10 mouse cellular contexts compared by ENCODE assay signal in the genomic region with DNA sequence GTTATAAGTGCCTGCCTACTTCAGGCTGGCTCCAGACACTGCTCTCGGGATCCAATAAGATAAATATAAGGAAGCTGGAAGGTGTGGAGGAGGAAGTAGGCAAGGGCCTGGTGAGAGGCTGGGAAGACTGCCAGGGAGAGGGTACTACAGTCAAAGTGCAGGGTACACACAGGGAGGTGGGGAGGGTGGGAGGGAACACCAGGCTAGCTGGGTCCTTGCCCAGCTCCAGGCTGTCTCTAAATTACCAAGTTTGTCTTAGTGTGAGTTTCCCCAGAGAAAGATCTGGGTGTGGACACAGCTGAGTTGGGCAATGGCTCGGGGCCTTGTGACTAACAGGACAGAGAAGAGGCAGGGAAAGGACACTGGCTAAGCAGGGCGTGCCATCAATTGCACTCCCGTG. TPM values are rescaled to one million over a fixed set of nuclear protein-coding genes. Genes with fewer than 3 reads are reported as not detected.
DNase-seq lines count a peak whose midpoint lies in the region; ATAC-seq lines count a peak whose summit lies in the region.
"Had no signal": no experiment of that assay in that cellular context is flagged by ENCODE, and none has a peak within 500 bp of the region (broad histone marks: within the 10 kb centered on the region; RNA-seq: fewer than 3 reads in every experiment).

No protein-coding gene starts in this region.

- H3K27ac ChIP-seq in hindbrain, embryonic 12.5 days, result no peak overlapping the region
- no peak overlapping the region for H3K27ac ChIP-seq in hindbrain, embryonic 14.5 days
- H3K27ac ChIP-seq in kidney, embryonic 16.5 days (ENCODE audit: low read length), result no peak overlapping the region
- no peak overlapping the region for H3K27ac ChIP-seq in hindbrain, embryonic 13.5 days

- no peaks in the 10 kb centered on the region for H3K4me1 ChIP-seq in hindbrain, embryonic 12.5 days
- no peaks in the 10 kb centered on the region for H3K4me1 ChIP-seq in hindbrain, embryonic 14.5 days (replicated peaks; ENCODE audit: control insufficient read depth, insufficient read depth, low read length)
- H3K4me1 ChIP-seq in kidney, embryonic 16.5 days (ENCODE audit: insufficient read depth, low read length), result 0 out of 2 replicates have a peak, but pooled peaks cover 3% of the 10 kb centered on the region
- peaks cover 6% of the 10 kb centered on the region for H3K4me1 ChIP-seq in hindbrain, embryonic 13.5 days (replicated peaks)

- peak overlapping the region; percentile 9; the same call in 1 of the 2 replicates for H3K9ac ChIP-seq in hindbrain, embryonic 12.5 days
- H3K9ac ChIP-seq in hindbrain, embryonic 14.5 days, result no peak overlapping the region
- no peak overlapping the region for H3K9ac ChIP-seq in kidney, embryonic 16.5 days (replicated peaks; ENCODE audit: low read length)
- no peak overlapping the region for H3K9ac ChIP-seq in hindbrain, embryonic 13.5 days

- H3K36me3 ChIP-seq in hindbrain, embryonic 12.5 days, result no peaks in the 10 kb centered on the region
- no peaks in the 10 kb centered on the region for H3K36me3 ChIP-seq in hindbrain, embryonic 14.5 days (replicated peaks; ENCODE audit: control insufficient read depth, insufficient read depth)
- no peaks in the 10 kb centered on the region for H3K36me3 ChIP-seq in kidney, embryonic 16.5 days (ENCODE audit: insufficient read depth, low read length)
- H3K36me3 ChIP-seq in hindbrain, embryonic 13.5 days, result no peaks in the 10 kb centered on the region

- no peak for DNase-seq in hindbrain, embryonic 14.5 days (ENCODE audit: low spot score)
- peak; percentile 49 for DNase-seq in gastrocnemius, postnatal 14 days
- no peak for DNase-seq in cerebellum, postnatal 4 days (ENCODE audit: low spot score in 2 of 2)
- DNase-seq in layer of hippocampus, postnatal 14 days (ENCODE audit: low spot score in 2 of 2), result no peak

- H3K9me3 ChIP-seq in hindbrain, embryonic 12.5 days (replicated peaks), result no peaks in the 10 kb centered on the region
- no peaks in the 10 kb centered on the region for H3K9me3 ChIP-seq in hindbrain, embryonic 14.5 days (ENCODE audit: control insufficient read depth, low read length)
- H3K9me3 ChIP-seq in kidney, embryonic 16.5 days (ENCODE audit: low read length), result no peaks in the 10 kb centered on the region
- no peaks in the 10 kb centered on the region for H3K9me3 ChIP-seq in hindbrain, embryonic 13.5 days

- intact Hi-C loops in gastrocnemius, postnatal 14 days (cut with DNase I; ENCODE audit: low total_unique reads), result no loop called here

- H3K4me2 ChIP-seq in hindbrain, embryonic 12.5 days (replicated peaks), result no peak overlapping the region
- no peak overlapping the region for H3K4me2 ChIP-seq in hindbrain, embryonic 14.5 days (replicated peaks)
- no peak overlapping the region for H3K4me2 ChIP-seq in kidney, embryonic 16.5 days (replicated peaks; ENCODE audit: low read depth, low read length)
- H3K4me2 ChIP-seq in hindbrain, embryonic 13.5 days, result no peak overlapping the region

- H3K27me3 ChIP-seq in hindbrain, embryonic 12.5 days, result no peaks in the 10 kb centered on the region
- no peaks in the 10 kb centered on the region for H3K27me3 ChIP-seq in hindbrain, embryonic 14.5 days (ENCODE audit: control insufficient read depth, insufficient read depth, low read length)
- H3K27me3 ChIP-seq in kidney, embryonic 16.5 days (ENCODE audit: insufficient read depth, low read length), result no peaks in the 10 kb centered on the region
- no peaks in the 10 kb centered on the region for H3K27me3 ChIP-seq in hindbrain, embryonic 13.5 days

- ATAC-seq in hindbrain, embryonic 12.5 days (ENCODE audit: low FRiP score), result no peak
- ATAC-seq in hindbrain, embryonic 14.5 days (ENCODE audit: low FRiP score), result no peak
- ATAC-seq in kidney, embryonic 16.5 days (ENCODE audit: low FRiP score, low TSS enrichment), result peak; percentile 43; the same call in 1 of the 2 replicates
- ATAC-seq in monocyte, adult 5-6 weeks (replicated peaks; ENCODE audit: insufficient number of reproducible peaks, low FRiP score, low TSS enrichment, poor library complexity, severe bottlenecking), result peak; percentile 80
- ATAC-seq in hindbrain, embryonic 13.5 days (ENCODE audit: low FRiP score), result no peak

- WGBS in hindbrain, embryonic 12.5 days, result 78% methylated on average over 4 of the region's 4 CpGs
- 76% methylated on average over 4 of the region's 4 CpGs for WGBS in hindbrain, embryonic 14.5 days
- 59% methylated on average over 4 of the region's 4 CpGs for WGBS in kidney, embryonic 16.5 days
- 68% methylated on average over 4 of the region's 4 CpGs for WGBS in hindbrain, embryonic 13.5 days

- H3K4me3 ChIP-seq in hindbrain, embryonic 12.5 days, result no peak overlapping the region
- H3K4me3 ChIP-seq in hindbrain, embryonic 14.5 days (replicated peaks; ENCODE audit: low read length), result no peak overlapping the region
- no peak overlapping the region for H3K4me3 ChIP-seq in kidney, embryonic 16.5 days (ENCODE audit: low read length)
- H3K4me3 ChIP-seq in hindbrain, embryonic 13.5 days, result no peak overlapping the region

RNA-seq across cellular contexts. Expression of gene Bfsp1, which starts 16.2 kb away (rescaled TPM):
- polyA plus RNA-seq in hindbrain, embryonic 12.5 days (2016; fragmentation: Nextera tagmentation; extraction: Ambion mirVana), result 2.3 and 2.4 TPM in 2 replicates
- 1.8 and 2.1 TPM in 2 replicates for polyA plus RNA-seq in hindbrain, embryonic 14.5 days (2014; fragmentation: Nextera tagmentation; extraction: Ambion mirVana)
- total RNA-seq in gastrocnemius, postnatal 14 days (2021), result under 1 TPM; 0.53 to 0.66 TPM
- 1.1 and 1.8 TPM in 2 replicates for polyA plus RNA-seq in kidney, embryonic 16.5 days (2015; fragmentation: Nextera tagmentation; extraction: Ambion mirVana)
- 0.19 to 1.3 TPM (median 1.1 TPM) in 3 replicates for total RNA-seq in monocyte, adult 5-6 weeks (2017)
- 1 to 10 TPM; 1.1 to 1.3 TPM for total RNA-seq in layer of hippocampus, postnatal 14 days (2021)
- 1.4 and 1.6 TPM in 2 replicates for polyA plus RNA-seq in hindbrain, embryonic 13.5 days (2015; fragmentation: Nextera tagmentation; extraction: Ambion mirVana)
- total RNA-seq: hematopoietic stem cell, adult 5-6 weeks; megakaryocyte-erythroid progenitor cell, adult 5-6 weeks had no signal

Comparison
In these comparisons a context has a peak if more than half of its experiments do, and no peak if none do; other contexts are left out.
1. ATAC-seq: peak in kidney, embryonic 16.5 days (single experiment) and monocyte, adult 5-6 weeks (single experiment); none in hindbrain, embryonic 12.5 days (single experiment), hindbrain, embryonic 14.5 days (single experiment) and hindbrain, embryonic 13.5 days (single experiment).